Mouse (Mus musculus): ENCODE data around the gene Syngr2.
"Not testable (repeated sequence)": the region's sequence is repeated elsewhere in the genome, so short reads cannot be mapped to it uniquely, and the experiment has no call there.

The Syngr2 gene

DNA sequence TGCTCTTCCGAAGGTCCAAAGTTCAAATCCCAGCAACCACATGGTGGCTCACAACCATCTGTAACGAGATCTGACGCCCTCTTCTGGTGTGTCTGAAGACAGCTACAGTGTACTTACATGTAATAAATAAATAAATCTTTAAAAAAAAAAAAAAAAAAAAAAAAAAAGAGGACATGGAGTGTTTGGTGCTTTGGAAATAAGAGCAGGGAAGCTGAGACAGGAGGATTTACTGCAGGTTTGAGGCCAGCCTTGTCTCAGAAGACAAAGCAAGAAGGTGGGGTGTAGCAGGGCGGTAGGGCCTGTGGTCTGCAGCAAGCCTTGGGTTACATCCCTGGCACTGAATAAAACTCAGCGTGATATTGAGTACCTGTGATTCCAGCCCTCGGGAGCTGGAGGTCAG is 24.0 kb downstream of the Syngr2 start:
- DNase-seq (ENCODE audit: low read depth) = not testable (repeated sequence)

DNA sequence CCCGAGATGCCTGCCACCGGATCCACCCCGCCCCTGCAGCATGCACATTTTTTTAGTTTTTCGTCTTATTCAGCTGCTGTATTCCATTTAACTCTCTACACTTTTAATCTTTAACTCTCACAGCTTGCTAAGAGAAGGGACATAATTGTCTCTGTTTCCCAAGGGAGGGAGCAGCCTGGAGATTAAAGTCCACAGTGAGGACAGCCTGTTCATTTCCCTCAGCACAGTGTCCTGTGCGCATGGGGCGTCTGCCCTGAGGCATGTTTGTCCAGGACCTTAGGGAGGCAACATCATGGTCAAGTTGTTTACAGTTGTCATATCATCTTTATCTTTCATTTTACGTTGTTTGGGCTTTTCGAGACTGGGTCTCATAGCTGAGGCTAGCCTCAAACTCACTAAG is 24.6 kb downstream of the Syngr2 start:
- DNase-seq (ENCODE audit: low read depth) = no peak

DNA sequence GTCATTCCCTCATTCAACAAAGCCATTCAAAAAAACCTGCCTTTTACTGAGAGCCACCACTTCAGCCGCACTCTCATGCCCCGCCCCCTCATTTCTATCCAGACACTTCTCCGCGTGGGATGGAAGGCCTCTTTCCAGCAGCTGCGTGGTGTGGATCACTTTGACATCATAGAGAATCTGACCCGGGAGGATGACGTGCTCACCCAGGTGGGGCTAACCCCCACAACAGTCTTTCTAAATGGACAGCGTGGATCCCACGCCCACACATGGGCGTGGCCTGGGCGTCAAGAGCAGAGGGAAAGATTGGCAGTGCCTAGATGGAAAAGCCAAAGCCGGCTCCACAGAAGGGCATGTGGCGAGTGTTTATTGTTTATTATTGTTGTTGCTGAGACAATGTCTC is 26.8 kb downstream of the Syngr2 start:
- DNase-seq (ENCODE audit: low read depth) = peak; percentile 33

DNA sequence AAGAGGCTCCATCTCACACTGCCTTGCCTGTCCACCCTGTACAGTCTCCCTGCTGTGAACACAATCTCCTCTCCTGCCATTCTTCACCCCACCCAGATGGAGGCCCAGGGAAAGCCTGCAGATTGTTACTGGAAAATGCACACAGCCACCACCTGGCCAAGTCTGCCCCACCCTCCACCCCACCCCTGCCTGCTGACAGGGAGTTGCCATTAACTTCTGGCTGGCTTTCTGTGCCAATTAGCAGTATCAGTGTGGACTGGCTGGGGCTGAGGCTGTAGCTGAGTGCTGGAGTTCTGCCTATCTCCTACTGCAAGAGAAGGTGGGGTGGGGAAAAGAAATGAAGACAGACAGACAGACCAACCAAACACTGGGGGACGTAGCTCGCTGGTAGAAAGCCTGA is 29.1 kb downstream of the Syngr2 start:
- no peak for DNase-seq (ENCODE audit: low read depth)

DNA sequence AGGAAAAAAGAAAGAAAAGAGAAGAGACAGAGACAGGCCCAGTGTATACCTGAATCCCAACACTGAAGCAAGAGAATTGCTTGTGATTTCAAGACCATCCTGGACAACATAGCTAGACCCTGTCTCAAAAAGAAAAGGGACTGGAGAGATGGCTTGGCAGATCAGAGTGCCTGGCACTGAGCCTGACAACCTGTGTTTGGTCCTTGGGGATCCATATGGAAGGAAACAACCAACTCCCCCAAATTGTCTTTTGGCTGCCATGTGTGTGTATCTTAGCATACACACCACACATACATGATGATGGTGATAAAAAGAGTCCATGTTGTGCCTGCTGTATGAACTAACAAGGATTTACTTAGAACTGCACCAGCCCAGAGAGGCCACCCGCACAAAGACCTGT is 29.6 kb downstream of the Syngr2 start:
- no peak for DNase-seq (ENCODE audit: low read depth)

DNA sequence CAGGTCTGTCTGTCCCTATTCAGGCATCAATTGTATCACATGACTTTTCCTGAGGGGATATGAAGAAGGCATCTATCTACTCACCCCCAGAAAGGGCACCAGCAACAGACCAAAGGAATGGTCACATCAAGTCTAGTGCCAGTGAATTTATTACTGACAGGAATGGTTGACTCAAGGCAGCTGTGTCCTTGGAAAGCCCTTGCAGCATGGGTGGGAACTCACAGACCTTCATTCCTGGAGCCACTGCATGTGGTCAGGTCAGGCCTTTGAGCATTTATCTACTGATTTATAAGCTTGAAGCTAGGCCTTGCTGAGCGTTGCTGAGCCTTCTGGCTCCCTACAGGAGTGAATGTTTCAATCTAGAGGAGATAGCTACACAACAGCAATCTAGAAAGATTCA is 31.4 kb downstream of the Syngr2 start:
- DNase-seq (ENCODE audit: low read depth) = no peak

DNA sequence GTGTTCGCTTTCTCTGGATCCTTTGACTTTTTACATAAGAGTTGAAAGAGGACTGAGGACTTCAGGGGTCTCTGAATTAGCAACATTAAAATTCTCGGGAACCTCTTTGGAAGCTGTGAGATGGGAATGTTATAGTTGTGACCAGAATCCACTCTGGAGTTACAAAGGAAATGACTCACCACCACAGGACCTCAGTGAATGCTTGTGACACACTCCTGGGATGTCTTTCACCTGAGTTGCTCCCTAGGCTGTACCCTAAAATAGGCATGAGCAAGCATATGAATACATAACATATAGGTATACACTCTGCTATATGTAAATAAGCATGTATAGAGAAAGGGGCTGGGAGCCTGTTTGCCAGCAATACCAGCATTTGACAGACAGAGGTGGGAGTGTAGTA is 34.0 kb downstream of the Syngr2 start:
- no peak for DNase-seq (ENCODE audit: low read depth)

DNA sequence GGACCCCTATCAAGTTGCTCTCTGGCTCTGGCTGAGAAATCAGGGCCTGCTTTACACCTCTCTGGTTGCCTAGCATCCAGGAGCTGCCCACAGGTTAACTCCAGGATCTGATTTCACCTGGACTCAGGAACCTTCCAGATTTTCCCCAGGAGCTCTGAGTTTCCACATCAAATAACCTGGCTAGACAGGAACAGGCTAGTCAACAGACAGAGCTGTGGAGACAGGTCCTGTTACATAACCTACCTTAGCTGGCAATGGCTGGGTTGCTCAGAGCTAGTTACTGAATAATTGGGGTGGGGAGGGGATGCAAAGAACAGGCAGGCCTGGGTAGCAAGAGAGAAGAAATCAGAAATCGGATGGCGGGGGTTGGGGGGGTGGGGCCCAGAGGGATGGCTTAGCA is 35.5 kb downstream of the Syngr2 start:
- no peak for DNase-seq (ENCODE audit: low read depth)

DNA sequence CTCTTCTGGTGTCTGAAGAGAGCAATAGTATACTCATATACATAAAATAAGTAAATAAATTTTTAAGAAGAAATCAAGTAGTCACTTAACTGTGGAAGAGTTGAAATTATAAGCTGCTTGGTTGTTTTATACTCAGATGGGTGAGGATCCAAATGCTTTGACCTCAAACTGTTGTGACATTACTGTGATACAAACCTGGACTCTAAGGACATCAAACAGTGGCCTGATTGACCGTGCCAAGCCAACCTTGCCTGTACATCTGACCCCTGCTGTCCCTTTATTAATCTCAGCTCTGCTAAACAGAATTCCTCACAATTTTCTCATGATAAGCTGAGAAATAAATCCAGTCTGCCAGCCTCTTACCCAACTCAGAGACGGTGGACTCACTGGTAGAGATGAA is 36.2 kb downstream of the Syngr2 start:
- DNase-seq (ENCODE audit: low read depth) = no peak

DNA sequence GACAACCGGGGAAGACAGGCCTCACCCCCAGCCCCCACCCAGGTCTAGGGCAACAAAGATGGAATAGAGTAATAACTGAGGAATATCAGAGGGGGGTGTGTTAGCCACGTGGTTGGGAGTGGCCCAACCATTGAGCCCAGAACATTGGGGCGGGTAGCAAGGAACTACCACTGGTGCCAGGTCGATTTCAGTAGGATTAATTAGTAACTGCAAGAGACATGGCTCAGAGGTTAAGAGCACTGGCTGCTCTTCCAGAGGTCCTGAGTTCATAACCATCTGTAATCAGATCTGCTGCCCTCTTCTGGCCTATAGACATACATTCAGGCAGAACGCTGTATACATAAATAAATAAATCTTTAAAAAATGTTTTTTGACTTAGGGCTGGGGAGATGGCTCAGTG is 37.2 kb downstream of the Syngr2 start:
- peak; percentile 52 for DNase-seq (ENCODE audit: low read depth)

DNA sequence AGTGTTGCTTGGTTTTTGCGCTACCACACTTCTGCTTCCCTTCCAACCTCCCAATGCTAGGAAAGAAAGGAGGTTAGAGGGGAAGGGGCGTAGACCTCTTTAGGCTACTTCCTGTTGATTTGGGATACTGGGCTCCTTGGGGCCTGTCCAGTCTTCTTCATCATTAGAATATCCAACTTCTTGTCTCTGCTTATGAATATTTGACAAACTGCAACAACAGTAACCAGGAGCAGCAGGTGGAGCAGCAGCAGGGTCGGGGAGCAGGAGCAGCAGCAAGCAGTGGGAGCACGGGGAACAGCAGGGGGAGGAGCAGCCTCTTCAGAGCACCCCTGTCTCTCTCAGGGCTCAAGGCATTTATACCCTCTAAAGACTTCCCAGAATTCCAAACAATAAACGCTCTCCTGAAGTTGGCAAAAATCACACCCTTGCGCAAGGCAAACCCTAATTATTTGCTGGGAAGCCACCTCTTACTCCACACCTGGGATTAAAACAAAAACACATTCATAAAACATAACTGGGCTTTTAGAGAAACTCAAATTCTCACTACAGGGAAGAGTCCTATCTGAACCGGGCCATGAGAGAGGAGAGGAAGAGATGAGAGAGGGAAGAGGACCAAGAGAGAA is 38.2 kb downstream of the Syngr2 start:
- peak; percentile 23 for DNase-seq (ENCODE audit: low read depth)

- DNase-seq (ENCODE audit: low read depth) = peak; percentile 87
Observed at GRCm38 (mm10) chr11:117848271-117848984, 39.0 kb downstream of the Syngr2 start.

GRCm38 (mm10) chr11:117848985-117849671 is 39.7 kb downstream of the Syngr2 start, which contains the start of gene Birc5:
Birc5 (plus strand) TSS chr11:117849251.
- peak; percentile 98 for DNase-seq (ENCODE audit: low read depth)

GRCm38 (mm10) chr11:117852875-117853274 is 43.4 kb downstream of the Syngr2 start:
- no peak for DNase-seq (ENCODE audit: low read depth)

DNA sequence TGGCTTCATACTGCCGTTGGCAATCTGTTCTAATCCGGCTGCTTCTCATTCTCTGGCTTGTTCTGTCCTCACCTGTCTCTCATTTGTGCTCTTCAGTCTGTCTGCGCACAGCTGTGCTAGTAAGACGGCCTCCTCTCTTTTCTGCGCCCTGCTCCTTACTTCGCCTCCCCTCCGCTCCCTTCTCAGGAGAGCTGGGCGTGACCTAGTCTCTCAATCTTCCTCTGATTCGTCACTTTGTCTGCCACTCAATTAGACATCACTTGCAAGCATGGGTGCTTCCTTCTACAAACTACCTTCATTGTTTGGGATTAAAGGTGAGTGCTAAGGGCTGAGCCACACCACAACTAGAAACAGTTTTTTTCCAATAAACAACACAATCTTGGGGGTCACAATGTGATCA is 44.8 kb downstream of the Syngr2 start:
- DNase-seq (ENCODE audit: low read depth) = no peak

GRCm38 (mm10) chr11:117855360-117855759 is 45.9 kb downstream of the Syngr2 start:
- DNase-seq (ENCODE audit: low read depth) = no peak

- DNase-seq (ENCODE audit: low read depth) = no peak
Observed at GRCm38 (mm10) chr11:117855975-117856374, 46.5 kb downstream of the Syngr2 start.

GRCm38 (mm10) chr11:117857462-117857861 is 48.0 kb downstream of the Syngr2 start:
- DNase-seq (ENCODE audit: low read depth) = no peak

DNA sequence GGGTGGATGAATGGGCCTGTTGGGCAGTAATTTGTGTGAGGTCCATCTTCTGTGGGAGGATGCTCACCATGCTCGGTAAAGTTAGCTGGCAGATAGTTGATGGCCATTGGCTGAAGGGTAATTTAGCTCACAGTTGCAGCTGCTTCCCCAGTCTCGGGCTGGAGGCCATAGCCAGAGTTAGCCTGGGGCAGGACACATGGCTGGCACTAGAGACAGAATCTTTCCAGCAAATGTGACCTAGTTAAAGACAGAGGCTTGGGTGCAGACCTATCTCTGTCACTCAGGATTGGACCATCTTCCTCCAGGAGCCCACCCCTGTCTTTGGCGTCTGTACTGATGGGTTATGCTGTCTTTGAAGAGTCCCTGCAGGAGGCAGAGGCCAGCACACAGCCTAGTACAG is 48.9 kb downstream of the Syngr2 start:
- DNase-seq (ENCODE audit: low read depth) = no peak

- peak; percentile 53 for DNase-seq (ENCODE audit: low read depth)
Observed at GRCm38 (mm10) chr11:117860601-117861000, 51.1 kb downstream of the Syngr2 start, which contains the start of gene Tmem235. Tmem235 (plus strand) TSS chr11:117860752.

DNA sequence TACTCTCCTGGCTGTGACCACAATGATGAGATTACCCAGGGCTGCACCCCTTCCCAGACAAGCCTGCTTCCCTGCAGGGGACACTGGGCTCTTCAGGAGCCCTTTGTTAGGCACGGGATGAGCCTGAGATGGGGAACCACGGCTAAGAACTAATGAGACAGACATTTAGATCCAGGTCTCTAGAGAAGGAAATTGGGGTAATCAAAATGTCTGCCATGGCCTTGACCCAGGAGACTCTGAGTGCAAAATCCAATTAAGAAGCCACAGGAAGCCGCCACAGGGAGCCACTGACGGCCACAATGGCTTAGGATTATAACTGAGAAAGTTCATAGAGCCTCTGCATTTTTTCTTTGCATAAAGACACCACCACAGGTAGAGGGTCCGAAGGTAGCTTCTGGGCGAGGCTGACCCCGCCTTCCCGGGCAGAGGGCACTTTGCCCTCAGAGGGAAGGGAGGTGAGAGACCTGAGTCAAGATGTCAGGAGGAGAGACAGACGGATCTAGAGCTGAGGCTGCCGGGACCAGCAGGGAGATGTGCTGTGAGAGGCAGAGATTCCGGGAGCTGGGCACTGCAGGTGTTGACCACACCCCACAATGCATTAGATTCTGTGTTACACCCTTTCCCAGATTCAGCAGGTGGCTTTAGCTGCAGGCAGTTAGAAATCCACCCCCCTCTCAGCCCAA is 53.8 kb downstream of the Syngr2 start:
- no peak for DNase-seq (ENCODE audit: low read depth)
